Mouse (Mus musculus): Measurements from ENCODE around the gene Zfp286. TPM values are rescaled to one million over a fixed set of nuclear protein-coding genes. Genes with fewer than 3 reads are reported as not detected.

Gene Zfp286
- polyA plus RNA-seq (2017; shearing (Covaris generic)): 2.8 TPM

DNA sequence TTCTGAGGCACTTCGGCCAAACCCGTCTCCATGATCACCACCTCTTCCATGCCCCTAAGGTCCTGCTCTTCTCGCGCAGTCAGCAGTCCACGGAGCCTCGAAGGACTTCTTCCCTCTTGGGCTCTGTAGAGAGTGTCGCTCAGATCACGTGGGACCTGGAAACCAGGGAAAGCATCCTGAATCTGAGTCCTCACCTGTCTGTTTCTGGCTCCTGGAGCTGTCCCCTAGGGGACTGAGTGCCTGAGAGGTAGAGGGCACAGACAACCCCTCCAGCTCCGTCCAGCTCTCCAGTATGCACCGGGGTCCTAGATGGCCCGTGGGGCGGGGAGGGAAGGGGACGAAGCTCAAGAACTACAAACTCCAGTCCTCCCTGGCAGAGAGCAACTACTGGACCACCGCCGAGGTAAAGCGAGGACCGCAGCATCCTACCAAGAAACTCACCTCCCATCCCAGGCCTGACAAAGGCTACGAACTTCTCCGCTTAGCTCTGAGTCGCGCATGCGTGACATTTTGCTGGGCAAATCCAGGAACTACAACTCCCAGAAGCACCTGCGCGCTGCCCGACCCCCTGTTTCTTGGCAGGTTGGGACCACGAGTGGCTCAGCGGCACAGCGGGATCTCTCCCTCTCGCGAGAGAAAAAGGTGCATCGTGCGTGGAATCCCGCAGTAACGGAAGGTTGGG lies at the start of gene Zfp286:
Zfp286 (minus strand) TSS at position 528 of the 682 bp plus-strand sequence.

DNA sequence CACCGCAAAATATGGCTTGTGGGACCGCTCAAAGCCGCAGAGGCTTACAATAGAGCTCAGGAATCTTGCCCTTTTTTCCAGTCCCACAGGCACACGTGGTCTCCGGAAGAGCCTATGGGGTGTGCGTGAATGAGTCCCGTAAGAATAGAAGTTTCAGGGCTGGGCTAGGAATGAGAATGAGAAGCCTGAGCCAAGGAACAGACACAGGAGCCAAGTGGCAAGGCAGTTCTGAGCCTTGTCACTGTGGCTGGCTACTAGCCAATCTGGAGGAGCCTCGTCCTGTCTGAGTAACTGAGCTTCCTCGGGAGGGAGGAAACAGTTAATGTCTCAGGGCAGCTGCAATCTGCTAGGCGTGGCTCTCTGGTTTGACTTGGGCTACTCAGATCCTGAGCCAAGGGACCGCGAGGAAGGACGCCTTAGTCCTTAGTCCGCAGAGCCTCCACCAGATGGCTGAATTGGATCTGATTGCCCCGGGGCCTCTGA lies 30.8 kb upstream of the Zfp286 start, which contains the start of gene Trim16:
Trim16 (plus strand) TSS at position 173 of the 483 bp plus-strand sequence.

DNA sequence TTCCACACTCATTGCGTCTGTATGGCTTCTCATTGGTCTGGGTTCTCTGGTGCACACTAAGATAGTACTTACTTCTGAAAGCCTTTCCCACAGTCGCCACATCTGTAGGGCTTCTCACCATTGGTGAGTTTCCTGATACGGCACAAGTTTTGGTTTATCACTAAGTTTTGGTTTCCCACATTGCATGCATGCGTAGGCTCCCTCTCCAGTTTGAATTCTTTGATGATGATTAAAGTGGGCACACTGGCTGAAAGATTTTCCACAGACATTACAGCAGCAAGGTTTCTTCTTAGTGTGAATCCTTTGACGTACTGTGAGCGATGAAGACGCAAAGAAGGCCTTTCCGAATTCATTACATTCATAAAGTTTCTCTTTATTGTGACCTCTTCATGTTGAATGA lies 36.5 kb downstream of the Zfp286 start, which contains the start of gene Gm10428:
Gm10428 (plus strand) TSS at position 321 of the 400 bp plus-strand sequence.

DNA sequence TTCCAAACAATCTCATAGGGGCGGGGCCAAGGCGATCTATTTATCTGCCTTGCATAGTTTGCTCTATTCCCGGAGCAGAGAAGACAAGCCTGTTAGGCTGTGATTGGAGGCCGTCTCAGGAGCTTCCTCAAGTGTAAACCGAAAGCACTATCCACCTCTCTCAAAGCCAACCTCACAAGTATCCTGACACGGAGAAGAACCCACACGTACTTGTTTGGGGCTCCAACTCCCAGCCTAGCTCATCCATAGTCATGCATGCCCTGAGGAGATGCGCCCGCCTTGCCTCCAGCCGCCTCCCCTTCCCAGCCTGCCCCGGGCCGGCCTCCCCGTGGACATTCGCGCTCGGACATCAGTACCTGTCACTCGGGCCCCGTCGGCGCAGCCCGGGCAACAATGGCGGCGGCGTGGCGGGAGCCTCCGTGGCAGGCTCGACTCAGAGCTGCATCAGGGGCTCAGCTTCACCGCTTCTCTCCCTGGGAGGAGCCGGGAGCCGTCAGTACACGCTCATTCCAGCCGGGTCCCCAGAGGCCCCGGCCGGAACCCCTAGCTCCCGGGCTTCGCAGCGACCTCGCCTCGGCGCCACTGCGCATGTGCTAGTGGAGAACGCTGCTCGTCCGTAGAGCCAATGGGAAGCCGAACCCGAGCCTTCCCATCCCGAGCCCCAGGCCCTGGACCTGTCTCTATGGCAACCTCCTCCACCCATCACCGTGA lies 57.8 kb downstream of the Zfp286 start, which contains the start of gene Zfp287:
Zfp287 (minus strand) TSS at position 595 of the 711 bp plus-strand sequence.

Other genes with a start within 250 kb of the Zfp286 start
- 2,601 TPM for gene Ubb, start 238.3 kb downstream of the Zfp286 start, polyA plus RNA-seq (2017; shearing (Covaris generic))
- gene Trpv2, start 215.0 kb downstream of the Zfp286 start, polyA plus RNA-seq (2017; shearing (Covaris generic)): 129 TPM
- gene Lrrc75a, start 140.9 kb downstream of the Zfp286 start, polyA plus RNA-seq (2017; shearing (Covaris generic)): 1.6 TPM
- 44.2 TPM for gene Mmgt2, start 140.8 kb downstream of the Zfp286 start, polyA plus RNA-seq (2017; shearing (Covaris generic))
- 33.2 TPM for gene Zfp287, start 57.6 kb downstream of the Zfp286 start, polyA plus RNA-seq (2017; shearing (Covaris generic))
- gene Gm10428, start 36.4 kb downstream of the Zfp286 start, polyA plus RNA-seq (2017; shearing (Covaris generic)): not detected
- gene Trim16, start 30.8 kb upstream of the Zfp286 start, polyA plus RNA-seq (2017; shearing (Covaris generic)): 2.5 TPM
- gene Fbxw10, start 57.6 kb upstream of the Zfp286 start, polyA plus RNA-seq (2017; shearing (Covaris generic)): 4.4 TPM
- gene Tvp23b, start 90.0 kb upstream of the Zfp286 start, polyA plus RNA-seq (2017; shearing (Covaris generic)): 57.3 TPM
- gene Cdrt4, start 161.7 kb upstream of the Zfp286 start, polyA plus RNA-seq (2017; shearing (Covaris generic)): not detected

Measured in activated CD4-positive, CD25-positive, alpha-beta regulatory T cell, adult 9 weeks (primary cell).